Mouse (Mus musculus): ENCODE measurements at regions not wholly inside any gene's neighbourhood (a gene's known extent, or its start where the extent isn't known, plus 50 kb on each side); places are given as distances from the start of the nearest gene placed in this dataset.

GRCm38 (mm10) chr13:16280742-16281141 is 269.1 kb downstream of the Inhba start:
- H3K4me3 ChIP-seq (ENCODE audit: control insufficient read depth, low read depth, low read length), result no peak overlapping the region
- no peaks in the 10 kb centered on the region for H3K36me3 ChIP-seq (ENCODE audit: control insufficient read depth, insufficient read depth, low read length)
- no peaks in the 10 kb centered on the region for H3K4me1 ChIP-seq (ENCODE audit: control insufficient read depth, insufficient read depth, low read length)
- H3K27me3 ChIP-seq (ENCODE audit: control insufficient read depth, insufficient read depth, low read length), result no peaks in the 10 kb centered on the region
- no peak overlapping the region for H3K27ac ChIP-seq (ENCODE audit: control insufficient read depth, insufficient read depth, low read depth, low read length)
- TF ChIP-seq POLR2A (IDR thresholded peaks at IDR 0.05; ENCODE audit: control insufficient read depth, low read depth, low read length), result no peak
- TF ChIP-seq CTCF (IDR thresholded peaks at IDR 0.05; ENCODE audit: control insufficient read depth, insufficient read depth, insufficient replicate concordance, low read depth, low read length), result no peak

- H3K27ac ChIP-seq (ENCODE audit: control insufficient read depth, insufficient read depth, low read depth, low read length), result no peak overlapping the region
These were observed 270.1 kb downstream of the Inhba start for GRCm38 (mm10) chr13:16281777-16282176.

GRCm38 (mm10) chr13:16282230-16282629 is 270.6 kb downstream of the Inhba start:
- Histone ChIP-seq H3K4me3 (ENCODE audit: control insufficient read depth, low read depth, low read length) (no peak overlapping the region), H3K27me3 (ENCODE audit: control insufficient read depth, insufficient read depth, low read length) (no peaks in the 10 kb centered on the region), H3K4me1 (ENCODE audit: control insufficient read depth, insufficient read depth, low read length) (no peaks in the 10 kb centered on the region), H3K36me3 (ENCODE audit: control insufficient read depth, insufficient read depth, low read length) (no peaks in the 10 kb centered on the region), H3K27ac (ENCODE audit: control insufficient read depth, insufficient read depth, low read depth, low read length) (no peak overlapping the region)
- TF ChIP-seq CTCF (IDR thresholded peaks at IDR 0.05; ENCODE audit: control insufficient read depth, insufficient read depth, insufficient replicate concordance, low read depth, low read length) (no peak), POLR2A (IDR thresholded peaks at IDR 0.05; ENCODE audit: control insufficient read depth, low read depth, low read length) (no peak)

More at GRCm38 (mm10) chr13:16281777-16282176, 270.1 kb downstream of the Inhba start:
- Histone ChIP-seq H3K27me3 (ENCODE audit: control insufficient read depth, insufficient read depth, low read length) (no peaks in the 10 kb centered on the region), H3K36me3 (ENCODE audit: control insufficient read depth, insufficient read depth, low read length) (no peaks in the 10 kb centered on the region), H3K4me1 (ENCODE audit: control insufficient read depth, insufficient read depth, low read length) (no peaks in the 10 kb centered on the region), H3K4me3 (ENCODE audit: control insufficient read depth, low read depth, low read length) (no peak overlapping the region)
- no peak for TF ChIP-seq POLR2A (IDR thresholded peaks at IDR 0.05; ENCODE audit: control insufficient read depth, low read depth, low read length)
- TF ChIP-seq CTCF (IDR thresholded peaks at IDR 0.05; ENCODE audit: control insufficient read depth, insufficient read depth, insufficient replicate concordance, low read depth, low read length), result no peak

- no peak overlapping the region for H3K4me3 ChIP-seq (ENCODE audit: control insufficient read depth, low read depth, low read length)
- H3K27me3 ChIP-seq (ENCODE audit: control insufficient read depth, insufficient read depth, low read length), result no peaks in the 10 kb centered on the region
- no peaks in the 10 kb centered on the region for H3K36me3 ChIP-seq (ENCODE audit: control insufficient read depth, insufficient read depth, low read length)
- no peak overlapping the region for H3K27ac ChIP-seq (ENCODE audit: control insufficient read depth, insufficient read depth, low read depth, low read length)
- TF ChIP-seq CTCF (IDR thresholded peaks at IDR 0.05; ENCODE audit: control insufficient read depth, insufficient read depth, insufficient replicate concordance, low read depth, low read length) (no peak), POLR2A (IDR thresholded peaks at IDR 0.05; ENCODE audit: control insufficient read depth, low read depth, low read length) (no peak)
- no peaks in the 10 kb centered on the region for H3K4me1 ChIP-seq (ENCODE audit: control insufficient read depth, insufficient read depth, low read length)
These were observed 271.7 kb downstream of the Inhba start for GRCm38 (mm10) chr13:16283336-16283735.

- H3K4me1 ChIP-seq (ENCODE audit: control insufficient read depth, insufficient read depth, low read length), result no peaks in the 10 kb centered on the region
- TF ChIP-seq POLR2A (IDR thresholded peaks at IDR 0.05; ENCODE audit: control insufficient read depth, low read depth, low read length) (no peak), CTCF (IDR thresholded peaks at IDR 0.05; ENCODE audit: control insufficient read depth, insufficient read depth, insufficient replicate concordance, low read depth, low read length) (no peak)
- no peak overlapping the region for H3K27ac ChIP-seq (ENCODE audit: control insufficient read depth, insufficient read depth, low read depth, low read length)
- H3K27me3 ChIP-seq (ENCODE audit: control insufficient read depth, insufficient read depth, low read length), result no peaks in the 10 kb centered on the region
- no peak overlapping the region for H3K4me3 ChIP-seq (ENCODE audit: control insufficient read depth, low read depth, low read length)
- H3K36me3 ChIP-seq (ENCODE audit: control insufficient read depth, insufficient read depth, low read length), result no peaks in the 10 kb centered on the region
These were observed 278.0 kb downstream of the Inhba start for GRCm38 (mm10) chr13:16289633-16290032.

GRCm38 (mm10) chr13:16290784-16291183 is 279.1 kb downstream of the Inhba start:
- no peaks in the 10 kb centered on the region for H3K27me3 ChIP-seq (ENCODE audit: control insufficient read depth, insufficient read depth, low read length)
- no peak overlapping the region for H3K4me3 ChIP-seq (ENCODE audit: control insufficient read depth, low read depth, low read length)
- no peaks in the 10 kb centered on the region for H3K36me3 ChIP-seq (ENCODE audit: control insufficient read depth, insufficient read depth, low read length)
- no peak overlapping the region for H3K27ac ChIP-seq (ENCODE audit: control insufficient read depth, insufficient read depth, low read depth, low read length)
- TF ChIP-seq CTCF (IDR thresholded peaks at IDR 0.05; ENCODE audit: control insufficient read depth, insufficient read depth, insufficient replicate concordance, low read depth, low read length), result no peak
- no peak for TF ChIP-seq POLR2A (IDR thresholded peaks at IDR 0.05; ENCODE audit: control insufficient read depth, low read depth, low read length)
- H3K4me1 ChIP-seq (ENCODE audit: control insufficient read depth, insufficient read depth, low read length), result no peaks in the 10 kb centered on the region

GRCm38 (mm10) chr13:16291661-16292291 is 280.1 kb downstream of the Inhba start:
- Histone ChIP-seq H3K36me3 (ENCODE audit: control insufficient read depth, insufficient read depth, low read length) (no peaks in the 10 kb centered on the region), H3K27me3 (ENCODE audit: control insufficient read depth, insufficient read depth, low read length) (no peaks in the 10 kb centered on the region), H3K4me3 (ENCODE audit: control insufficient read depth, low read depth, low read length) (no peak overlapping the region), H3K4me1 (ENCODE audit: control insufficient read depth, insufficient read depth, low read length) (no peaks in the 10 kb centered on the region), H3K27ac (ENCODE audit: control insufficient read depth, insufficient read depth, low read depth, low read length) (no peak overlapping the region)
- TF ChIP-seq CTCF (IDR thresholded peaks at IDR 0.05; ENCODE audit: control insufficient read depth, insufficient read depth, insufficient replicate concordance, low read depth, low read length), result no peak
- no peak for TF ChIP-seq POLR2A (IDR thresholded peaks at IDR 0.05; ENCODE audit: control insufficient read depth, low read depth, low read length)

Measured in testis, adult 2 months (tissue).